Mouse (Mus musculus): ENCODE measurements around the gene B3gnt7.

DNA sequence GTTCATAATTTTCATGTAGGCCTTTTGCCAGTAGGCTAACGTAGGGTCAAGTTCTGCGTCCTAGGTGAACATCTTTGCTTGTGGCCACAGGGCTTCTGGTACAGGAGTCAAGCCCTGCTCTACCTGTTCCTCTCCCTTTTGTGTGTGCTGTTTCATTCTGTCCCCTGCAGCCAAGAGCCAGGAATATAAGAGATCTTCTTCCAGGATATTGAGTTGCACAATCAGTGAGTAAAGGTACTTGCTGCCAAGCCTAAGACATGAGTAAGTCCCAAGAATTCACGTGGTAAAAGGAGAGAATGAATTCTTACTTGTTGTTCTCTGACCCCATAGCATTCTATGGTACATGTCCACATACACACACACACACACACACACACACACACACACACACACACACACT lies 9.5 kb upstream of the B3gnt7 start:
- no peak for TF ChIP-seq CTCF (IDR thresholded peaks at IDR 0.05; ENCODE audit: borderline replicate concordance, extremely low read depth, insufficient read depth, insufficient read length)
- no peak for TF ChIP-seq POLR2A (IDR thresholded peaks at IDR 0.05; ENCODE audit: borderline replicate concordance, extremely low read depth, insufficient read depth, insufficient read length, poor library complexity, severe bottlenecking)

All from brain, embryonic 14.5 days (tissue).